Mouse (Mus musculus) kidney, adult 18-20 months (tissue): ENCODE measurements around the gene Chrna3.

Experiments used
- DNase-seq: peaks from one replicate; pipeline ENCODE4 v3.0.0; 2021

The Chrna3 gene

DNA sequence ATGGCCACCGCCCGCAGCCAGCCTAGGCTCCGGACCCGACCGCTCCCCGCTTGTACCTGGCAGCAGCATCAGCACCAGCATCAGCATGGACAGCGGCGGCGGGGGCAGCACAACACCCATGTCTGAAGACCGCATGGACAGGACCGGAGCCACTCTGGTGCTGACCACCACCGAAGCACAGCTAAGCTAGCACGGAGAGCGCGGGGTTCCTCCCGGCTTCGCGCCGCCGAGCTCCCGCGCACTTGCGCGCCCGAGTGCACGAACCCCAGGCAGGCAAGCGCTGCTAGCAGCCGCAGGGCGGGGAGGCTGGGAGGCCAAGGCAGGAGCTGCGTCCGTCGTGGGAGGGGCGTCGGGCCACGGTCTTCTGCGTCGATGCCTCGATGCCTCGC is at the start of gene Chrna3:
TSS of gene Chrna3 (minus strand) at position 288 of the 389 bp plus-strand sequence.
- DNase-seq: no peak

DNA sequence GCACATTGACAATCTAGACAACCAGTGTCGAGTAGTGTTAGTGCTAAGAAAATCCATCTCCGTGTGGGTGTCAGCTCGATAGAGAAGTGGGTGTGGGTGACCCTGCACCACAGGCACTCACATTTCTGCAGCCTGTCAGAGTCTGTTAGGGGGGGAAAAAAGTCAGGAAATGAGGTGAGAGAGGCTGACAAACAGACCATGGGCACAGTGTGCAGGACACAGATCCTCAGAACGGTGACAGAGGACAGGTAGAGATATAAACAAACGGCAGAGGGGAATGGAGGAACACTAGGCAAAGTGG is 41.6 kb upstream of the Chrna3 start:
- no peak for DNase-seq

DNA sequence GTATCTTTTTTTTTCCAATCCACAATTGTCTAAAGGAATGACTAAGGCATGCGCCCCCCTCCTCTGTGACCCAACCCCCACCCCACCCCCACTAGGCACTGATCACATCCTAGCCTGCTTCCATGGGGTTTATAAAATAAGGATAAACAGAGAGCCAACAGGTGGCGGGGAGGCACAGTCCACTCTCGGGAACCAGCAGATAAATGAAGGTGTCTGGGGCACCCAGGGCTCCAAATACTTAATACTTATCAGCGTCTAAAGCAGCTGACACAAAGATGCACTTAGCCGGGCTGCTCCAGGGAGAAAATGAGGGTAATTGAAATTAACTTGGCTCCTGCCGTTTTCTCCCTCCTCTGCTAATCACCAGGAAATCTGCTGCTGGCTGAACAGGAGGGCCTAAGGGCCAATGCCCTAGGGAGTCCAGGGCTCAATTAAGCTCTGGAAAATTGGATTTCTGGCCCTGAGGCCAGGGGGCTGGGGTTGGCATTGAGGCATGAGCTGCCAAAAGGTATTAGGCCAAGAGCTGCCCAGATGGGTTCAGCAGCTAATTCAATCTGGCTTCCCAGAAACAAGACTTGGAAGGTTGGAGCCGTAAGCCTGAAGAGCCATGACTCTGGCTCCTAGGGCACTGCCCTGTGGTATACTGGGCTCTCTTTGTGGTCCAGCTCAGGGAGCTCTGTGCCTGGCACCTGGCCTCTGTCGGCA is 41.0 kb upstream of the Chrna3 start:
- no peak for DNase-seq

DNA sequence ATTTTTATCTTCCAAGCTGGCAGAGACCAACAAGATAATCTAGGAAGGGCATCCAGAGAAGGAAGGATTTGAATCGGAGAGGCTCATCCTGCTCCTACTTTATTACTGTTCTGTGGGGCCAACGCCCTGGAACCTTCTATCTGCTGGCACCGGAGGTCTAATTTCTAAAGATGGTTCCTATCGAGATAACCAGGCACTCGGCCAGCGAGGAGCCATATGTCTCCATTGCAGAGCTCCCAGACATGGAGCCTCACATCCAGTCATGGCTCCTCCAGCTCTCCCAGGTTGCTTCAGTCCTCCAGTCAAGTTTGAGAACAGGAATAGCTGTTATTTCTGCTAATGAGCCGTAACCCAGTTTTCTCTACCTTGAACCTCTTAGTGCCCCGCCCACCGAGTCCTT is 38.9 kb upstream of the Chrna3 start:
- no peak for DNase-seq

DNA sequence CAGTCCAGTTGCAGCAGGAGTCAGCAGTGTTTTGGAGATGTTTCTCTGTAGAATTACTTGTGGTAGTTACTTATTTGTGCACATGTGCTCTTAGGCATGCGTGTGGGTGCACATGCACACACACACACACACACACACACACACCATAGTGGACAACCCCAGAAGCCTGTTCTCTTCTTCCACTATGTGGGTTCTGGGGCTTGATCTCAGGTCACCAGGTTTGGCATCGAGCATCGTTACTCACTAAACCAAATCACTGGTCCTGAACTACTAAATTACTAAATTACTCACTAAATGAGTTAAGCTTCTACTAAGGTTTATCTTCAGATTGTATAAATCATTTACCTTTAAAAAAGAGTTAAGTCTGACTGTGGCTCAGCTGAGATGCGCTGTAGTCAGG is 31.7 kb upstream of the Chrna3 start:
- no peak for DNase-seq

DNA sequence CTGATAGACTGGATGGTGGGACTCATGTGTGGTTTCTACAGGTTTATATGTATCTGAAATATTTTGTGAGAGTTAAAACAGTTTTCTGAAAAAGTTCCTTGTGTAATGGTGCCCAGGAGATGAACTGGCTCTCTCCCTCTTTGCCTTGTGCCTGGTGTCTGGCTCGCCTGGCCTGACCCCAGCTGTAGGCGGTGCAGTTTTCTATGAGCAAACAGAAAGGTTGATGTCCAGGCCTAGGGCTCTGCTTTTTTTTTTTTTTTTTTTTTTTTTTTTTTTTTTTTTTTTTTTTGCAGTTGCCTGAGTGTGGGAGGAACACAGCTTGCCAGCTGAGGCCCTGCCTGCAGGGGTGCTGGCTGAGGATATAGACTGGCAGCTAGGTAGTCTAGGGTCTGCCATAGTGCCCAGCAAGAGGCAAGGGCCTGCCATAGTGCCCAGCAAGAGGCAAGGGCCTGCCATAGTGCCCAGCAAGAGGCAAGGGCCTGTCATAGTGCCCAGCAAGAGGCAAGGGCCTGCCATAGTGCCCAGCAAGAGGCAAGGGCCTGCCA is 29.1 kb upstream of the Chrna3 start:
- DNase-seq: no peak

DNA sequence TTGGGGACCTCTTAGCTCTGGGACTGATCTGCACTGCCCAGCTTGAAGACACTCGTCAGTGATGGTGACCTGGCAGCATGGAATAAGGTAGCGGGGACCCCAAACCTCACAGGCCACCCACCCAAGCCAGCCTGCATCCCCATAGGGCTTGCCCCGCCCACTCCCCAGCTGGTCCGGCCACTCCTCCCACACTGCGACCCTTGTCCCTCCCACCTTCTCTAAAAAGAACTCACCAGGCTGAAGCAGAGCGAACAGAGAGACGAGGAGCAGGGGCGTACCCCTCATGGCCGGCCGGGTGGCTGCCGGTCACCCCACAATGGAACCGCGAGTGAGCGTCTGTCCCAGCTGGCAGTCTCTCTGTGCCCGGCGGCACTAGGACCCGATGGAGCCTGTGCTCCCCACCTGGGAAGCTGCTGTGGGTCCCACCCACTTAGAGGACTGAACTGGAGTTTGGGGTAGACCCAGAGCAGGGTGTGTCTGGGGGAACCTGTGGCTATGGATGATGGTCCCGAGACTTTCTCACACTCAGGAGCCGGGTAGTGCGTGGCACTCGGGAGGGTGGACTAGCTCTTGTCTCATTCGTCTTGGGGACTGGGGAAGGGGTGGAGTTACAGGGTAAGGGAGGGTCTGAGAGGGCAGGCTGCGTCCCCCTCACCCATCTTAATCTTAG is 22.0 kb upstream of the Chrna3 start, which contains the start of gene Chrnb4:
TSS of gene Chrnb4 (minus strand) at position 569 of the 670 bp plus-strand sequence.
- no peak for DNase-seq

DNA sequence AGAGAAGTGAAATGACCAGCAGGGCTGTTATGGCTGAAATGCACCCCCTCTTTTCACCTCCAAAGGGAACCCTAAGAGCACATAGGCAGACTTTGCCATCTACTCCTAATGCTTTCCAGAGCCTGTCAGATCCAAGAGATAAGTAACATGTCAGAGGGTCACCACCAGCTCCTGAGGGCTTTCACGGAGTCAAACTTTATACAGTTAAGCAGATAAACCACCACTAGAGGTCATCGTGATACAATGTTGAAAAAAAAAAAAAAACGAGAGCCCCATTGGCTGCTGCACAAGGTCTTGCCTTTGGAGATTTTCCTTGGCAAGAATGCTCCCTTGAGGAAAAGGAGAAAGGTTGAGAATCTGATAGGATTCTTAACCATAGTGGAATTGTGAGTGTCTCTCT is 20.4 kb upstream of the Chrna3 start:
- DNase-seq: no peak

DNA sequence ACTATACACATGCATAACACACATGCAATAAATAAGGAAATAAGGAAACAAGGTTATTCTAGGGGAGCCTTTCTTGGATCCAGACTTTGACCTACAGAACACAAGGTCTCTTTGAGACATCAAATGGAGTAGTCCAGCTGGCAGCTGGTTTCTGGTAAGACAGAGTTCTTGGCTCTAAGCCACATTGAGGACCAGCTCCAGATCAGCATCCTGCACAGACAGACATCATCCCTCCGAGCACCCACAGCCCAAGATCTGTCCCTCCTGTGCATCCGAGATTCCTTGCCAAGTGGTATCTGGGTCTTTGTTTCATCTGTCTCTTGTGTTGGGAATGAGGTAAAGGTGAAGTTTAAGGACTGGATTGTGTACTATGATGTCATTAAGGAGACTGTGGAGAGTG is 18.6 kb upstream of the Chrna3 start:
- DNase-seq: no peak

DNA sequence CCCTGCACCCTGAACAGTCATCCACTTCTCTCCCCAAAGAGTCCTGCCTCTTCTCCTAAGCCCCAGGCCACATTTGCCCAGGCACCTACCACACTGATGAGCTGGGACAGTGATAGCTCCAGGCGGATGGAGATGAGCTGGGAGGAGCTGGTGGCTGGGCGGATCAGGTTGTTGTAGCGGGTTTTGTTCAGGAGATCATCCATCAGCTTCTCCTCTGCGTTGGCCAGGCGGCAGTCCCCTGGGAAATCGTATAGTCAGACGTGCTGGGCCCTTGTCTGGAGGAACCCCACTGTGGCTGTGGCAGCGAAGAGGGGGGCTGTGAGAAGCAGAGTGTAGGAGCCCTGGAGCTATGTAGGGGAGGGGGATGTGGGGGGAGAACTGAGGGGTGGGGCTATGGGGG is 17.3 kb upstream of the Chrna3 start:
- no peak for DNase-seq

DNA sequence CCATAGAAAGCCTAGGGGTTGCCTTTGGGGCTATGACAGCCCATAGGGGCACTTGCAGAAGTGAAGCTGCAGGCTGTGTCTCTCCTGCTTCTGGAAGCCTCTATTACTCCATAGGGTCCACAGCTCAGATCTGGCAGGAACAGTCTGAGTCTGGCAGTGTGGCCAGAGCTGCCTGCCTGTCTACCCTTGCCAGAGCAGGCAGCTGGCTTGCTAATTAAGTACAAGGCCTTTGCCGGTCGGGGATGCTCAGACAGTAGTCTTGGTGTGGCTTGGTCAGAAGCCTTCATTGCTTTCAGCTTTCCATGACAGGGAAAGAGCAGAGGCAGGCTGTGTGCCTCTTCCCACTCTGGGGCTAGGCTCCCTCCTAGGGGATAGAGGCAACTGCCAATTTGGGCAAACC is 15.0 kb upstream of the Chrna3 start:
- DNase-seq: no peak

DNA sequence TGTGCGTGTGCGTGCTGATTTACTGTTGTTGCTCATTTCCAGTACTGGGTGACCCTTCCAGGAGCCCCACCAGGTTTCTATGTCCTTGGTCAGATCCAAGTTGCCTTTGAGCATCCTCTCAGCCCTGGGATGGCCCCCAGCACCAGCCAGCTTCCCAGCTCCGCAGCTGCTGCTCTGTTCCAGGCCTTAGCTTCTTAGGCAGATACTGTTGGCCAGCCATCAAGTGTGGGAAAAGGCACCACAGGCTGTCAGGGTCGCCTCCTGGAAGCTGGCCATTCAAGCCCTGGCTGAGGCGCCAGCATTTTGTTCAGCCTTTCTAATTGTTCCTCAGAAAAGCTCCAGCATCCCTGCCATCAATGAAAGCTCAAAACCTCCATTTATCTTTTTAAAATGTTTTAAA is 13.6 kb upstream of the Chrna3 start:
- DNase-seq: no peak

DNA sequence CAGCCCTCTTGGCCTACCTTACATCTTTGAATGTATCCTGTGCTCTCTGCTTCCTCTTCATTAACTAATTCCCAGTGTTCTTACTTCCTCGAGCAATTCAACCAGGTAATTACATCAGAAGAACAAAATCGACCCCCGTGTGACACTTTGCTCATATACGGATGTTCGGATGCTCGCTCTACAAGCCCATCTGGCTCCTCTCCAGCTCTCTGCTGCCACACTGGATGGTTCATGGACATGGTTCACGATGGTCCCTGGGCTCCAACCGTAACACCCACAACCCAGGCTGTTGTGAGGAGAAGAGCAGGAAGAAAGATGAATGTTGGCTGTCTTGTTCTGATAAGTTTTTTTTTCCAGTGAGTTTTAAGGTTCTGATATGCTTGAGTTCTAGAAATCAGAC is 12.6 kb upstream of the Chrna3 start:
- DNase-seq: no peak

DNA sequence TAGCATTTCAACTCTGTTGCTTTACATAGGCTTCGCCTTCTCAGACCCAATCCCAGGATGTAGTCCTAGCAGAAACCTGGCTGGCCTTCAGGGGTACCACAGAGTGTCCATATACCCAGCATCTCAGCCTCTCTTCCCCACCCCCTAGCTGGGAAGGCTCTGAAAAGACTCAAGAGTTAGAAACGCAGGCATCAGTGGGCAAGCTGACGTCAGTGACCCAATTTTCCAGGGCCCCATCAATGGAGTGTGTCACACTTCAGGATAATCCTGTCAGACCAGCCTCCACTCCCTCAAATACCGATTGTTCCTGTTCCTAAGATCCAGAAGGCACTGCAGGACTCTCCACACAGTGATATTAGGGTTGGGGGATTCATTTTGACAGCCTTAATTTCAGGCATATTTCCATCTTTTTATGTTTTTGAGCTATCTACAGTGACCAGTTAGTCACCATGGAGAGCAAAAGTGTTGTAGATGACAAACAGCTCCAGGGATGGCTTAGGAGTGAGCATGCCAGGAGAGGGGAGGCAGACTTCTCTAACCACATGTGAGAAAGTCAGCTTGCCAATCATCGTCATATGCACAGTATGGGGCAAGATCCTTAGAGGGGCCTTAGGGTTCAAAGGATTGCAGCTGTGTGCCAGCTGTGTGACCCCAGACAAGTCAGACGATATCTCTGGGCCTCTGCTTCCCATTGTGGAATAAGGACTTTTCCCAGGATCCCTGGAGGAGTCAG is 5.2 kb upstream of the Chrna3 start:
- no peak for DNase-seq

DNA sequence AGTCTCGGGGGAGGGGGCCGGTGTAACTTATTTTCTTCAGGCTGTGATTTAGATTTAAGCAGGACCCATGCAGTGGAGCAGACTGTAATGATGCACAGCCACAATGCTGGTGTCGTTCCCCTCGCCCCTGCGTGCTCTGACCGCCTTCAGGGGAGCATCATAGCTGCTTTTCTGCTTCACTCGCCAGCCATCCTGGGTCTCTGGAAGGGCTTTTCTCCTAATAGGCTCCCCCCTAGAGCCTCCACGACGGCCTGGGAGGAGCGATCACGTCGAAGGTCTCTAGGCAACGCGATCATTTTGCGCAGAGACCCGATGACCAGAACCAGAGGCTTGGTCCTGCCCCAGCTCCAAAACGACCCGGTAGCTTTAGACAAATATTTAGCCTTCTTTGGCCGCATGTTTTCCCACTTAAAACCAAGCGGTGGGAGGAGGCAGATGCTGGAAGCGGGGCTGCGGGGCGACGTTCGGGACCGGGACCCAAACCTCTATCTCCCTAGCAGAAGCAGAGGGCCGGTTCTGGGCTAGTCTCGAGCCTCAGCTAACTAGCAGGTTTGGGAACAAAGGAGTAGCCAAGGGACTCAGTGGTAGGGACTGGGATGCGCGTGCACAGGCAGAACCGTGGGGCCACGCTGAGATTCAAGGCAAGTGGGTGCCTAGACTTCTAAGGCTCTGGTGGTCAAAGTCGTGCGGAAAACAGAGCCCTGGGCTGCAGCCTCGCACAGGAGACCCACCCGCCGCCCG is 658 bp downstream of the Chrna3 start:
- DNase-seq: no peak

DNA sequence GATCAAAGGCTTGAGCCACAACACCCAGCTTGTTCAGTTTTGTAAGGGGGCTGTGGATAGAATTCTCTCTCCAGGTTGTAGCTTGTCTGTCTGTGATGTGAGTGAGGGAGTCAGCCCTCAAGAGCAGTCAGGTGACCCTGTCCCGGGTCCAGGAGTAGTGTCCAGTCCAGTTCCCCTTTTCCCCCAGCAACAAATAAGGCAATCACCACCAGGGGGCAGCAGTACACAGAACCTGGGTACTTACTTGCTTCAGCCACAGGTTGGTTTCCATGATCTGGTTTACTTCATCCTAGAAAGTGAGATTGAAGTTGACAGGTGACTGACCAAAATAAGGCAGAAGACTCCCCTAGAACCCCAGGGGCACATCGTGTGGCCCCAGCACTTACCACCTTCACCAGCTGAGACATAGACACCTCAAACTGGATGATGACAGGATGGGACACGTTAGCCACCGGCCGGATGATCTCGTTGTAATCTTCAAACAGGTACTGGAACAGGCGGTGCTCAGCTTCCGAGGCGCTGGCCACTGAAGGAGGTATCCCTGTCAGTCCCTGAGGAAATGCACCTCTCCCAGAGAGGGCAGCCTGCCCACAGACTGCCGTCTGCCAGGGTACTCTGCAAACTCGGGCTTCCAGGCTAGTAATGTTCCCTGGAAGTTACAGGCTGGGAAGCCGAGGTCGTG is 2.3 kb downstream of the Chrna3 start:
- DNase-seq: peak; percentile 82

DNA sequence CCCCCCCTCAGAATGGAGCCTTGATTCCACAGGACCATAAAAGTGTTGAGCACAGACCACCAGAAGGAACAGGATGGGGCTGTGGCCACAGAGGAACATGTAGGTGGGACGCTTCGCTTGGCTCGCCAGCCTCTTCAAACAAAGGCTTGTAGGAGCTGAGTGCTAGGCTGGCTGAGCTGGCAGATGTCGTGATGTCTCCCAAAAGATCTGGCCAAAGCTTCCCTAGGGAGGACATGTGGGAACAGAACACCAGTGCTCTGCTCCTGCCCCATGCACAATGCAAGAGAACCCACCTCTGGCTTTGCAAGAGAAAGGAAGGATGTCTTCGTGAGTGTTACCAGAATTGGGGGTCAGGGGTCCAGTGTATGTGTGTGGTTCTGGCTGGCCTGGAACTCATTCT is 3.0 kb downstream of the Chrna3 start:
- no peak for DNase-seq

DNA sequence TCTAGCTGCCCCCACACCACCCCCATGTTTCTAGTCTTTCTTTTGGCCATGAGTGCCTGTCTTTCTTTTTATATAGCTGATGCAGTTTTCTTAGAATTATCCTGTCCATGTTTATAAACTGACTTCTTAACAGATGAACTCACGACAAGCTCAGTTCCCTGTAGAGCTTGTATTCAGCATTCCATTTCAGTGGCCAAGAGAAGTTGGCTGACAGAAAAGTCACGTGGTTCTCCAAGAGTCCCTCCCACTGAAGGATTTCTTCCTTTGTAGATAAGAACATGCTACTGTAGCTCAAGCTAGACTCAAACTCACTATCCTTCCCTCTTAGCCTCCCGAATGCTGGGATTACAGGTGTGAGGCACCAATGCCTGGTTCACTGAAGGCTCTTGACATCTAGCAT is 9.4 kb downstream of the Chrna3 start:
- no peak for DNase-seq

DNA sequence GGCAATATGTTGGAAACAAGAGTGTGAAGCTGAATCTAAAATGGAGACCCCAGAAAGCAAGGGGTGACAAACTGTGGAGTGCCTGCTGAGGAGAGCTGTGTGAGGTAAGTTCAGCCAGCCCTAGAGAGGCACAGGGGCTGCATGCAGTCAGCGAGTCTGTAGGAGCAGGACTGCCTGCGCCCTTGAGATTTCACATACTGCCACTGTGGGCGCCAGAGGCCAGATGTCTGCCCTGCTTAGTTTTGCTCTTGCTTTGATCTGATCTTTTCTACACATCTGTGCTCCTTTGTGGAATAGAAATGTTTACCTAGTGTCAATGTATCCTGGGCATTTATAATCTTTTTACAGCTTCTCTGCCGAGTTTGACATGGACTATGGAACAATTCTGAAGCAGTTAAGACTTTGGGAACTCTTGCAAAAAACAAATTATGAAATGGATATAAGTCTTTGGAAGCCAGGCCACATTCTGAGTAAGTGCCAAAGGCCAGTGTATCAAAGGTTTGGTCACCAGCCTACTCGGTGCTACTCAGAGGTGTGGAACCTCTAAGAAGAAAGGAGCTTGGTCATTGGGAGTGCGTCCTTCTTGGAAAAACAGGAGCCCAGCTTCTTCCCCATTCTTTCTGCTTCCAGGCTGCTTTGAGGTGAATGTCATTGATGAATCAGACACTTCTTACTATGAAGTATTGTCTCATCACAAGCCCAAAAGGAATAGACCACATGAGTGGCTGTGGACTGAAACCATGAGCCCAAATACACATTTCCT is 15.6 kb downstream of the Chrna3 start:
- DNase-seq: no peak

DNA sequence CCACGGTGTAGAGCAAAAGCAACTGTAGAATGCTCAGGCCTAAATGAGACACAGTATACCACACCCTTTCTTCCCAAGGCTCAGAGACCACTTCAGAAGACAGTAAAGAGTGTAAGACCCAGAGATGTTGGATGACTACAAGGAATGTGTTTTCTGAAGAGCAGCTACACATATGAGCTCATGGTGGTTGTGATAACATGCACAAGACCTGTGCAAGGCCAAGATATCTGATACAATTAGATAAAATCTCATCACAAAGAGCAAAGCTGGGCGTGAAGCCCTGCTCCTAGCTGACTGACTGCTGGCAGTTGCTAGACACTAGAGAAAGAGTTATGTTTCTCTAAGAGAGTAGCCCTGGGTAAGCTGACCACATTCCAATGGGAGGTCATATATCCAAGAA is 16.7 kb downstream of the Chrna3 start:
- DNase-seq: no peak

DNA sequence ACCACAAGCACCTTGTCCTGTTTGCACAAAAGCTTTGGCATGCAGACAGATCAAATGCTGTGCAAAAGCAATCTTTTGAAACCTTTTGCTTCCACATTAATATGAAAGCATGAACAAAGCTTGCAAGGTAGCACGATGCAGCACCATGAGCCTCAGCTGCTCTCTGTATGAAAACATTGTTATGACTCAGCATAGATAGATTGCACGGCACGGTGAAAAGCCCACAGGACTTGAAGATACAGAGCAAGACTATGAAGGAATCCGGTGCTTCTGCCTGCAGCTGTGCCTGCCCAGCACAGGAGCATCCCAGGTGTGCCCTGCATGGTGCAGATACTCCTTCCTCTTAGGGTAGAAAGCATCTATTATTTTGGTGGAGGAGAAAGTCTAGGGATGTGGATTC is 22.8 kb downstream of the Chrna3 start:
- no peak for DNase-seq

DNA sequence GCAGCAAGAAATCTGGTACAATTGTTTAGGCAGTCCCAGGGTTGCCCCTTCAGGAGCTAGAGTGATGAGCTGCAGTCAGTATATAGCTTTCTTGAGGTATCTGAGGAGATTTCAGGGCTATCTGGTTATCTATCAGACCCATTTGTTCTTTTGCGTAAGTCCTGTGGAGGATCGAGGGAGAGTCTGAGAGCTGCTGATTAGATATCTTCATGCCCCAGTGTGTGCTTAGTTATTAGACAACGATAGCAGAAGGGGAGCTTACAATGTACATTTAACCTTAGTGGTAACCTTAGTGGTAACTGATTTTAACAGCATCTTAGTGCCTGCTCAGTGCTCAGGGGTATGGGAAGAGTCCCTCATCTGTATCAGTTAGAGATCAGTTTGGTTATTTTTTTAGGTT is 30.7 kb downstream of the Chrna3 start:
- no peak for DNase-seq
